Mouse (Mus musculus) stomach, postnatal 0 days (tissue): Measurements from ENCODE around the gene Prelp. TPM values are rescaled to one million over a fixed set of nuclear protein-coding genes. Genes with fewer than 3 reads are reported as not detected.

ENCODE experiments used
- ATAC-seq: fragments of 200-750 bp; cut with Nextera tagmentation; 2 replicates; pipeline ENCODE4 v1.8.0; 2017; ENCODE audit not compliant: low FRiP score, low TSS enrichment
- DNase-seq: peaks from one replicate; pipeline ENCODE4 v3.0.0-alpha.2; 2016; ENCODE audit warnings: low spot score
- H3K27ac ChIP-seq: fragments of 300-500 bp; sonication (generic); replicated peaks from 2 replicates; pipeline ENCODE4 v1.5.1; 2014; ENCODE audit warnings: mild to moderate bottlenecking, control low read depth
- H3K27me3 ChIP-seq: fragments of 300-500 bp; sonication (generic); 2 replicates; pipeline ENCODE4 v1.6.1; 2014; ENCODE audit warnings: low read length; ENCODE audit not compliant: control insufficient read depth, insufficient read depth
- H3K36me3 ChIP-seq: fragments of 300-500 bp; sonication (generic); 2 replicates; pipeline ENCODE4 v1.6.1; 2014; ENCODE audit warnings: low read length, mixed read lengths; ENCODE audit not compliant: control insufficient read depth, insufficient read depth
- H3K4me1 ChIP-seq: fragments of 300-500 bp; sonication (generic); replicated peaks from 2 replicates; pipeline ENCODE4 v1.6.1; 2014; ENCODE audit warnings: antibody characterized with exemption; ENCODE audit not compliant: control insufficient read depth, insufficient read depth
- H3K4me2 ChIP-seq: fragments of 300-500 bp; sonication (generic); replicated peaks from 2 replicates; pipeline ENCODE4 v1.6.1; 2014; ENCODE audit warnings: low read depth, mild to moderate bottlenecking, control low read depth, moderate library complexity
- H3K4me3 ChIP-seq: fragments of 300-500 bp; sonication (generic); 2 replicates; pipeline ENCODE4 v1.5.1; 2014; ENCODE audit warnings: low read depth, low read length, control low read depth
- H3K9ac ChIP-seq: fragments of 300-500 bp; sonication (generic); 2 replicates; pipeline ENCODE4 v1.6.1; 2014; ENCODE audit warnings: mild to moderate bottlenecking, low read length, control low read depth, mixed read lengths
- H3K9me3 ChIP-seq: fragments of 300-500 bp; sonication (generic); 2 replicates; pipeline ENCODE4 v1.6.1; 2016; ENCODE audit warnings: low read length; ENCODE audit not compliant: control insufficient read depth
- CTCF ChIP-seq: IDR thresholded peaks from 2 replicates; pipeline ENCODE4 v1.5.1; 2016; ENCODE audit warnings: antibody characterized with exemption, low read depth, mild to moderate bottlenecking, moderate library complexity
- EP300 ChIP-seq: optimal IDR thresholded peaks from 2 replicates; pipeline ENCODE3; 2016; ENCODE audit warnings: antibody characterized with exemption
- WGBS: fragments of 180-500 bp; shearing (Covaris S2); extraction: QIAGEN DNeasy Blood & Tissue Kit; methylation state at CpG from one replicate; pipeline ENCODE4 v1.1.7; 2014; 5-methylcytosine and 5-hydroxymethylcytosine counted together
- polyA plus RNA-seq: library from polyadenylated mRNA; unstranded; fragments of >200 nt; fragmentation: Nextera tagmentation; extraction: Ambion mirVana; gene quantifications from 2 replicates; pipeline ENCODE4 v1.2.1, GENCODE M21; 2015

The Prelp gene
- polyA plus RNA-seq, 1 experiment from 2014 or later, result 4.7 TPM

- TF ChIP-seq CTCF (no peak), EP300 (no peak)
- no peak for DNase-seq
- WGBS, result 40% methylated on average over 3 of the region's 3 CpGs
Observed at GRCm38 (mm10) chr1:133929980-133930379, 8.8 kb upstream of the Prelp start.

DNA sequence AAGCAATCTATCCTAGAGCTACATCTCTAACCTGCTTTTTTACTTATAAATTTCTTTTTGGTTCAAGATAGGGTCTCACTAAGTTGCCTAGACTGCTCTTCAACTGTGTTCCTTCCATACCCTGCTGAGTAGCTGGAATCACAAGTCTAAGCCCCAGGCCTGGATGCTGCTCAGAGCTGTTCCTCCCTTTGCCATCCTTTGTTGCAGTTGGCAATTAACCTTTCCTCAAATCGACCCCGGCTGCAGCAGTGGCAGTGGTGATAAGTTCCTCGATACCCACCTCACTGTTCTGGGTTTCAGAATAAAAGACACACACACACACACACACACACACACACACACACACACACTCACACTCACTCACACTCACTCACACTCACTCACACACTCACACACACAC is 4.0 kb upstream of the Prelp start:
- Histone ChIP-seq H3K36me3 (no peaks in the 10 kb centered on the region), H3K4me2 (no peak overlapping the region), H3K9me3 (no peaks in the 10 kb centered on the region), H3K4me3 (no peak overlapping the region), H3K9ac (no peak overlapping the region), H3K27me3 (no peaks in the 10 kb centered on the region), H3K4me1 (no peaks in the 10 kb centered on the region), H3K27ac (no peak overlapping the region)
- WGBS, result 90% methylated on average over 3 of the region's 3 CpGs
- no peak for TF ChIP-seq CTCF
- no peak for DNase-seq
- ATAC-seq, result no peak

More at GRCm38 (mm10) chr1:133929980-133930379, 8.8 kb upstream of the Prelp start:
- ATAC-seq, result no peak
- no peaks in the 10 kb centered on the region for H3K36me3 ChIP-seq
- no peaks in the 10 kb centered on the region for H3K27me3 ChIP-seq
- H3K9ac ChIP-seq, result no peak overlapping the region
- H3K9me3 ChIP-seq, result no peaks in the 10 kb centered on the region
- H3K4me2 ChIP-seq, result no peak overlapping the region
- no peak overlapping the region for H3K27ac ChIP-seq
- no peaks in the 10 kb centered on the region; the same call in 1 of the 2 replicates for H3K4me1 ChIP-seq
- no peak overlapping the region for H3K4me3 ChIP-seq

GRCm38 (mm10) chr1:133924141-133924875 is 3.1 kb upstream of the Prelp start:
- 48% methylated on average over 7 of the region's 7 CpGs for WGBS
- no peak for ATAC-seq
- Histone ChIP-seq H3K4me1 (no peaks in the 10 kb centered on the region), H3K27me3 (no peaks in the 10 kb centered on the region), H3K4me2 (no peak overlapping the region), H3K27ac (no peak overlapping the region), H3K4me3 (no peak overlapping the region), H3K9me3 (no peaks in the 10 kb centered on the region), H3K9ac (no peak overlapping the region), H3K36me3 (no peaks in the 10 kb centered on the region)
- TF ChIP-seq CTCF, result peak; percentile 59
- TF ChIP-seq EP300, result no peak
- DNase-seq, result peak; percentile 44

GRCm38 (mm10) chr1:133923071-133923470 is 1.9 kb upstream of the Prelp start:
- no peaks in the 10 kb centered on the region for H3K36me3 ChIP-seq
- H3K4me3 ChIP-seq, result no peak overlapping the region
- DNase-seq, result no peak
- H3K27me3 ChIP-seq, result no peaks in the 10 kb centered on the region
- no peak overlapping the region for H3K4me2 ChIP-seq
- no peak overlapping the region for H3K27ac ChIP-seq
- no peak for ATAC-seq
- TF ChIP-seq EP300, result no peak
- no peak for TF ChIP-seq CTCF
- no peak overlapping the region for H3K9ac ChIP-seq
- 91% methylated on average over 5 of the region's 5 CpGs for WGBS
- peaks cover 4% of the 10 kb centered on the region; the same call in 1 of the 2 replicates for H3K4me1 ChIP-seq
- no peaks in the 10 kb centered on the region for H3K9me3 ChIP-seq

DNA sequence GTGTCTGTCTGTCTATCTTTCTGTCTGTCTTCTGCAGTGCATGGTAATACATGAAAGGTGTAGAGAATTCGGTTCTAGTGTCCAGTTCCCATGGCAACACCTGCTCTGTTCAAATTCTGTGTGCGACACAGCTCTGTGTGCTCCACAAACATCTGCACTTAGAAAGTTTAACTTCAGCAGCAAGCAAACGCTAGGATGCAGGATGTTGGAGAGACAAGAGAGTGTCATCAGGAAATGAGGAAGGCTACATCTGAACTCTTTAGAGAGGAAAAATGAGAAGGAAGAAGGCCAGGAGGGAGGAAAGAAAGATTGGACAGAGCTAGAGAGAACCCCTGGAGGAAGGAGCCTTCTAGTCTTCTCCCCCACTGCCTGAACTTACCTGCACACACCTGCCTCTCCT is 338 bp downstream of the Prelp start:
- DNase-seq (no peak), ATAC-seq (no peak)
- Histone ChIP-seq H3K4me2 (peak overlapping the region; percentile 26), H3K9ac (no peak overlapping the region), H3K27ac (peak overlapping the region; percentile 41), H3K27me3 (no peaks in the 10 kb centered on the region), H3K4me1 (peaks cover 8% of the 10 kb centered on the region; the same call in 1 of the 2 replicates), H3K9me3 (no peaks in the 10 kb centered on the region), H3K4me3 (no peak overlapping the region), H3K36me3 (no peaks in the 10 kb centered on the region)
- 26% methylated on average over 3 of the region's 3 CpGs for WGBS
- no peak for TF ChIP-seq EP300
- TF ChIP-seq CTCF, result no peak

DNA sequence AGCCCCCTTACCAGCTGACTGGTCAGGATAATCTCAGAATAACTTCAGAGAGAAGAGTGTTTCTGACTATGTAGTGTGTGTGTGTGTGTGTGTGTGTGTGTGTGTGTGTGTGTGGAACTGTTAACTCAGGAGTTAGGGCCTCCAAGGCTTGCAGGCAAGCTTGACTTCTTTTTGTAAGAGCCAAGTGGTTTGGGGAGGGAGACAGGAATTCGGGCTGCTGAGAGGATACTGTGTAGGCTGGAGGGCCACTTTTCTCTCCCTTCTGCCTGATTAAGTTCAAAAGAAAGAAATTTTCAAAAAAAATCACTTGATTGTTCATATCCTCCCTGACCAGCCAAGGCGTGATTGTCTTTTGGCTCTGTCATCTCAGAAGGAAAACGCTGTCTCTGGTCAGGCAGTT is 813 bp downstream of the Prelp start:
- ATAC-seq, result no peak
- H3K4me1 ChIP-seq, result peaks cover 8% of the 10 kb centered on the region; the same call in 1 of the 2 replicates
- DNase-seq, result no peak

More for the DNA sequence above, 813 bp downstream of the Prelp start:
- Histone ChIP-seq H3K9ac (no peak overlapping the region), H3K4me2 (peak overlapping the region; percentile 26), H3K9me3 (no peaks in the 10 kb centered on the region), H3K36me3 (no peaks in the 10 kb centered on the region), H3K27ac (0 out of 2 replicates have a peak overlapping the region, but pooled peaks have one; percentile 13), H3K4me3 (no peak overlapping the region), H3K27me3 (no peaks in the 10 kb centered on the region)
- 43% methylated on average over 3 of the region's 3 CpGs for WGBS
- no peak for TF ChIP-seq CTCF
